Mouse (Mus musculus) cerebellum, adult 2 months (tissue): ENCODE results near the gene Arhgef7.

Source experiments
- CTCF ChIP-seq: fragments of 200-500 bp; IDR thresholded peaks from 2 replicates; pipeline ENCODE4 v1.5.1; 2011; ENCODE audit warnings: low read depth, mild to moderate bottlenecking, control low read depth, low read length, moderate library complexity, borderline replicate concordance; ENCODE audit not compliant: insufficient read depth
- POLR2A ChIP-seq: fragments of 200-500 bp; IDR thresholded peaks from 2 replicates; pipeline ENCODE4 v1.6.1; 2011; ENCODE audit warnings: low read length, control low read depth, borderline replicate concordance; ENCODE audit not compliant: insufficient read depth

DNA sequence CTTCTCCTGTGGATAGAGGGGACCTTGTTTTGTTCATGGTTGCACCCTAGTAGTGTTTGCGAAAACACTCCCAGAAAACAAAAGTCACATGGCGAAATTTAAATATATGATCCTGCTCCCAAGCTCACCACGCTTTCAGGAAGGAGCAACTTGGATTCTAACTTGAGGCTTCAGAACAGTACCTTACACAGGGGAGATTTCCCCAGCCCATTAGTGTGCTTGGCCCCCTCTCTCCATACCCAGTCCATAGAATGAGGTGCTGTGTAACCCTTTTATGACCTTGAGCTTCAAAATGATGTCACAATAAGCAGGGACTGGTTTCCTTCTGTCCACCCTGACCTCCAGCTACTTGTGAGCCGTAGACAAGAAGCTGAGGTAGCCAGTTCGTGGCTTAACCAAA lies 112.7 kb downstream of the Arhgef7 start, which contains the start of gene Tex29:
- no peak for TF ChIP-seq POLR2A
- TF ChIP-seq CTCF = no peak
